Comparison of ENCODE assay signal across 8 mouse cellular contexts in genomic region chr8:110920032-110920772, GRCm38 (mm10). TPM values are rescaled to one million over a fixed set of nuclear protein-coding genes. Genes with fewer than 3 reads are reported as not detected.
DNase-seq lines count a peak whose midpoint lies in the region; ATAC-seq lines count a peak whose summit lies in the region.

No protein-coding gene starts in this region.

- WGBS in liver, embryonic 11.5 days: 3% methylated on average over 26 of the region's 37 CpGs
- WGBS in stomach, embryonic 14.5 days: 3% methylated on average over 33 of the region's 37 CpGs

- H3K4me1 ChIP-seq in liver, embryonic 11.5 days (replicated peaks; ENCODE audit: control insufficient read depth, insufficient read depth, low read length): peaks cover 35% of the 10 kb centered on the region
- peaks cover 3% of the 10 kb centered on the region; the same call in 1 of the 2 replicates for H3K4me1 ChIP-seq in stomach, embryonic 14.5 days (ENCODE audit: control insufficient read depth, insufficient read depth, low read length)

- H3K9me3 ChIP-seq in liver, embryonic 11.5 days (ENCODE audit: control insufficient read depth, low read length): no peaks in the 10 kb centered on the region
- no peaks in the 10 kb centered on the region for H3K9me3 ChIP-seq in stomach, embryonic 14.5 days (ENCODE audit: control insufficient read depth, low read depth, low read length)

- peak; percentile 55 for DNase-seq in kidney, adult 11 months
- DNase-seq in kidney, postnatal 4 days: no peak
- peak; percentile 33 for DNase-seq in WW6 (ENCODE audit: low read depth, low spot score)
- peak; percentile 26 to 61 for DNase-seq in gastrocnemius, postnatal 4 days (ENCODE audit: low spot score in 2 of 2)
- DNase-seq in liver, embryonic 11.5 days (ENCODE audit: low spot score): no peak
- no peak for DNase-seq in adrenal gland, adult 18-20 months (ENCODE audit: low spot score in 2 of 2)

- H3K4me2 ChIP-seq in liver, embryonic 11.5 days: peak overlapping the region; percentile 95
- peak overlapping the region; percentile 82 for H3K4me2 ChIP-seq in stomach, embryonic 14.5 days (replicated peaks; ENCODE audit: low read depth, low read length)

- no peaks in the 10 kb centered on the region for H3K27me3 ChIP-seq in liver, embryonic 11.5 days (replicated peaks; ENCODE audit: control insufficient read depth, insufficient read depth, low read length)
- H3K27me3 ChIP-seq in stomach, embryonic 14.5 days (ENCODE audit: control insufficient read depth, insufficient read depth, low read length): no peaks in the 10 kb centered on the region

- H3K4me3 ChIP-seq in liver, embryonic 11.5 days (ENCODE audit: low read depth, low read length): peak overlapping the region; percentile 94
- H3K4me3 ChIP-seq in stomach, embryonic 14.5 days (ENCODE audit: low read depth, low read length): peak overlapping the region; percentile 74

- peak; percentile 53 for ATAC-seq in CD4-positive, CD25-positive, alpha-beta regulatory T cell, adult 4 months
- no peak; the same call in none of the 2 replicates for ATAC-seq in liver, embryonic 11.5 days (replicated peaks; ENCODE audit: low FRiP score)
- no peak; the same call in 1 of the 2 replicates for ATAC-seq in stomach, embryonic 14.5 days (ENCODE audit: insufficient number of reproducible peaks, insufficient read depth, low FRiP score, low read depth)

- no peaks in the 10 kb centered on the region for H3K36me3 ChIP-seq in liver, embryonic 11.5 days (ENCODE audit: control insufficient read depth, insufficient read depth, low read length)
- no peaks in the 10 kb centered on the region for H3K36me3 ChIP-seq in stomach, embryonic 14.5 days (ENCODE audit: control insufficient read depth, insufficient read depth, low read length)

- peak overlapping the region; percentile 94 for H3K9ac ChIP-seq in liver, embryonic 11.5 days (ENCODE audit: low read depth, low read length)
- peak overlapping the region; percentile 90 for H3K9ac ChIP-seq in stomach, embryonic 14.5 days (replicated peaks; ENCODE audit: low read depth, low read length)

- peak overlapping the region; percentile 95 for H3K27ac ChIP-seq in liver, embryonic 11.5 days (ENCODE audit: low read depth, low read length)
- H3K27ac ChIP-seq in stomach, embryonic 14.5 days (ENCODE audit: low read length): peak overlapping the region; percentile 82

RNA-seq across cellular contexts. Expression of gene St3gal2, which starts 0.5 kb away (rescaled TPM):
- 10 to 100 TPM in 1 of 2 experiments, 1 to 10 TPM in 1; 7.5 to 12.4 TPM for polyA plus RNA-seq in CD4-positive, CD25-positive, alpha-beta regulatory T cell, adult 4 months (2017; shearing (Covaris generic))
- total RNA-seq in gastrocnemius, postnatal 4 days (2021): 10 to 100 TPM; 44.0 to 44.9 TPM
- polyA plus RNA-seq in liver, embryonic 11.5 days (2014; fragmentation: Nextera tagmentation; extraction: Ambion mirVana): 21.9 and 22.0 TPM in 2 replicates
- 11.0 and 11.6 TPM in 2 replicates for polyA plus RNA-seq in stomach, embryonic 14.5 days (2014; fragmentation: Nextera tagmentation; extraction: Ambion mirVana)
- 10 to 100 TPM; 16.0 to 18.1 TPM for total RNA-seq in adrenal gland, adult 18-20 months (2021)

RNA-seq across cellular contexts. Expression of gene Fuk, which starts 17.9 kb away (rescaled TPM):
- polyA plus RNA-seq in CD4-positive, CD25-positive, alpha-beta regulatory T cell, adult 4 months (2017; shearing (Covaris generic)): 1 to 10 TPM; 1.3 to 2.4 TPM
- total RNA-seq in gastrocnemius, postnatal 4 days (2021): 1 to 10 TPM; 5.9 to 6.5 TPM
- 6.8 and 9.0 TPM in 2 replicates for polyA plus RNA-seq in liver, embryonic 11.5 days (2014; fragmentation: Nextera tagmentation; extraction: Ambion mirVana)
- 8.2 and 9.0 TPM in 2 replicates for polyA plus RNA-seq in stomach, embryonic 14.5 days (2014; fragmentation: Nextera tagmentation; extraction: Ambion mirVana)
- total RNA-seq in adrenal gland, adult 18-20 months (2021): 1 to 10 TPM; 8.3 to 8.7 TPM

Comparison
In these comparisons a context has a peak if more than half of its experiments do, and no peak if none do; other contexts are left out.
1. DNase-seq: peak in kidney, adult 11 months (single experiment), WW6 (single experiment) and gastrocnemius, postnatal 4 days (2 of 2); none in kidney, postnatal 4 days (0 of 2), liver, embryonic 11.5 days (single experiment) and adrenal gland, adult 18-20 months (0 of 2).